In the genomic region with DNA sequence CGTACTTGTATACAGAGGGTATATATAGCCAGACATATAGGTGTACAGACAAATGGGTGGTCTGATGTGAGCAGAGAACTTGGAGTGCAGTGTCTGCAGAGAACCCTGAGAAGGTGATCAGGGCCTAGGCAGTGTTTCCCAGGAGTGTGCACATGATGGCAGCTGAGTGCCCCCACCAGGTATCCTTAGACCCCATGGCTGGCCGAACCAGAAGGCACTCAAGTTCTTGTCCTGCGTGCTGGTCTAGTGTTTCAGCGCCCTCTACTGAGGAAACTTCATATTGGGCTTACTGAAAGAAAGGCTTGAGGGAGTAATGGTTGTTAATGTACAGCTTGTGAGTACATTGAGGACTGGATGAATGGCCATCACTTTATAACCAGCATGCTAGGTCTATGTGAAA, we compare ENCODE assay signal across 8 mouse cellular contexts. TPM values are rescaled to one million over a fixed set of nuclear protein-coding genes. Genes with fewer than 3 reads are reported as not detected.
DNase-seq lines count a peak whose midpoint lies in the region; ATAC-seq and TF ChIP-seq lines count a peak whose summit lies in the region.

No protein-coding gene starts in this region.

- WGBS in stomach, postnatal 0 days = 22% methylated on average over 4 of the region's 4 CpGs

- H3K9ac ChIP-seq in MEL (ENCODE audit: control insufficient read depth, low read depth, low read length, poor library complexity, severe bottlenecking) = no peak overlapping the region
- H3K9ac ChIP-seq in stomach, postnatal 0 days (ENCODE audit: low read length) = no peak overlapping the region

- no peak for TF ChIP-seq POLR2A in MEL (IDR thresholded peaks at IDR 0.05; ENCODE audit: control insufficient read depth in 1 of 2, insufficient read depth in 1 of 2, low read depth in 1 of 2, low read length in 2 of 2, poor library complexity in 1 of 2)

- TF ChIP-seq EP300 in MEL (IDR thresholded peaks at IDR 0.05; ENCODE audit: low read depth in 1 of 2, low read length in 2 of 2) = no peak
- TF ChIP-seq EP300 in stomach, postnatal 0 days (optimal IDR thresholded peaks at IDR 0.05) = no peak

- no peak overlapping the region for H3K4me2 ChIP-seq in stomach, postnatal 0 days (replicated peaks; ENCODE audit: low read depth)

- no peak overlapping the region for H3K27ac ChIP-seq in MEL (ENCODE audit: control insufficient read depth, low read depth, low read length)
- H3K27ac ChIP-seq in stomach, postnatal 0 days (replicated peaks) = no peak overlapping the region

- H3K79me2 ChIP-seq in MEL (ENCODE audit: control insufficient read depth, insufficient read depth, low read length, poor library complexity) = peaks cover 25% of the 10 kb centered on the region

- TF ChIP-seq RAD21 in MEL (IDR thresholded peaks at IDR 0.05; ENCODE audit: low read depth, low read length) = peak; percentile 63

- H3K4me3 ChIP-seq in MEL (ENCODE audit: control insufficient read depth in 1 of 2, insufficient read depth in 1 of 2, low read depth in 2 of 2, low read length in 2 of 2) = no peak overlapping the region
- no peak overlapping the region for H3K4me3 ChIP-seq in stomach, postnatal 0 days (ENCODE audit: low read depth, low read length)

- H3K4me1 ChIP-seq in MEL (ENCODE audit: control insufficient read depth in 1 of 2, insufficient read depth in 2 of 2, low read length in 2 of 2) = peaks cover 15 to 17% of the 10 kb centered on the region in 2 experiments
- H3K4me1 ChIP-seq in stomach, postnatal 0 days (replicated peaks; ENCODE audit: control insufficient read depth, insufficient read depth) = no peaks in the 10 kb centered on the region

- no peaks in the 10 kb centered on the region for H3K27me3 ChIP-seq in MEL (ENCODE audit: control insufficient read depth in 1 of 2, insufficient read depth in 2 of 2, low read length in 2 of 2)
- H3K27me3 ChIP-seq in stomach, postnatal 0 days (ENCODE audit: control insufficient read depth, insufficient read depth, low read length) = no peaks in the 10 kb centered on the region

- H3K9me3 ChIP-seq in MEL (replicated peaks; ENCODE audit: insufficient read depth, low read length) = no peaks in the 10 kb centered on the region
- H3K9me3 ChIP-seq in stomach, postnatal 0 days (ENCODE audit: control insufficient read depth, low read length) = no peaks in the 10 kb centered on the region

- H3K36me3 ChIP-seq in MEL (ENCODE audit: control insufficient read depth in 1 of 2, insufficient read depth in 2 of 2, low read length in 2 of 2) = peaks cover 9 to 18% of the 10 kb centered on the region in 2 experiments
- no peaks in the 10 kb centered on the region; the same call in 1 of the 2 replicates for H3K36me3 ChIP-seq in stomach, postnatal 0 days (ENCODE audit: control insufficient read depth, insufficient read depth, low read length)

- TF ChIP-seq CTCF in MEL (IDR thresholded peaks at IDR 0.05 in 2 of 3, conservative IDR thresholded peaks at IDR 0.05 in 1 of 3; ENCODE audit: control insufficient read depth in 1 of 3, insufficient read depth in 1 of 3, low read depth in 2 of 3, low read length in 3 of 3, poor library complexity in 1 of 3, severe bottlenecking in 1 of 3) = peak; percentile 59 to 78 (median 66)
- peak; percentile 80 for TF ChIP-seq CTCF in stomach, postnatal 0 days (IDR thresholded peaks at IDR 0.05; ENCODE audit: low read depth)

- peak; percentile 84 for ATAC-seq in megakaryocyte, adult 5-6 weeks (ENCODE audit: poor library complexity, severe bottlenecking)
- ATAC-seq in stomach, postnatal 0 days (ENCODE audit: low FRiP score, low TSS enrichment) = 0 out of 2 replicates have a peak, but pooled peaks have one; percentile 32

- DNase-seq in layer of hippocampus, adult 9-10 months (ENCODE audit: low spot score) = peak; percentile 67
- no peak for DNase-seq in layer of hippocampus, adult 8-10 months (ENCODE audit: low spot score in 2 of 2)
- DNase-seq in MEL (ENCODE audit: low read depth, low spot score) = peak; percentile 78
- peak; percentile 75 to 84 for DNase-seq in cerebellum, postnatal 10 days
- peak; percentile 77 for DNase-seq in induced T-regulatory cell, adult 2 months (ENCODE audit: low read depth)
- peak; percentile 32 for DNase-seq in stomach, postnatal 0 days (ENCODE audit: low spot score)
- DNase-seq in heart, adult 11 months = no peak

TF ChIP-seq in MEL, 35 proteins besides CTCF, POLR2A, EP300 and RAD21:
- TF ChIP-seq POLR2AphosphoS5 (IDR thresholded peaks at IDR 0.05; ENCODE audit: borderline replicate concordance, low read depth, low read length) (no peak), NRF1 (IDR thresholded peaks at IDR 0.05; ENCODE audit: insufficient read depth, low read depth, low read length, poor library complexity, severe bottlenecking) (no peak), ZC3H11A (IDR thresholded peaks at IDR 0.05; ENCODE audit: low read depth, low read length) (peak; percentile 53), MYC (IDR thresholded peaks at IDR 0.05; ENCODE audit: low read depth, low read length) (no peak), SMC3 (IDR thresholded peaks at IDR 0.05; ENCODE audit: low read depth, low read length) (peak; percentile 62)

RNA-seq across cellular contexts. Expression of a gene that starts 8.7 kb away (rescaled TPM):
- 10 to 100 TPM; 25.2 to 29.4 (median 27.8) TPM for total RNA-seq in layer of hippocampus, adult 8-10 months (2022)
- 5.1 and 6.5 TPM in 2 replicates for total RNA-seq in MEL (2012; rRNA removed)
- polyA plus RNA-seq in MEL (2012; ENCODE audit: insufficient read depth in 1 of 2, insufficient read length in 2 of 2, low read depth in 1 of 2, low replicate concordance in 2 of 2, missing spikeins in 1 of 2) = 10 to 100 TPM in 1 of 2 experiments, not detected in 1; 13.7 TPM
- total RNA-seq in megakaryocyte, adult 5-6 weeks (2015) = 6.1 and 6.7 TPM in 2 replicates
- total RNA-seq in megakaryocyte, adult 5-6 weeks (2017) = 12.2 and 14.1 TPM in 2 replicates
- 4.4 and 4.9 TPM in 2 replicates for polyA plus RNA-seq in stomach, postnatal 0 days (2015; fragmentation: Nextera tagmentation; extraction: Ambion mirVana)

RNA-seq across cellular contexts. Expression of a gene that starts 9.0 kb away (rescaled TPM):
- 100 to 1,000 TPM in 1 of 4 experiments, 10 to 100 TPM in 3; 82.1 to 115 (median 87.7) TPM for total RNA-seq in layer of hippocampus, adult 8-10 months (2022)
- total RNA-seq in MEL (2012; rRNA removed) = 86.2 and 90.0 TPM in 2 replicates
- polyA plus RNA-seq in MEL (2012; ENCODE audit: insufficient read depth in 1 of 2, insufficient read length in 2 of 2, low read depth in 1 of 2, low replicate concordance in 2 of 2, missing spikeins in 1 of 2) = 100 to 1,000 TPM in 1 of 2 experiments, not detected in 1; 114 TPM
- total RNA-seq in megakaryocyte, adult 5-6 weeks (2015) = 74.6 and 102 TPM in 2 replicates
- 96.7 and 99.6 TPM in 2 replicates for total RNA-seq in megakaryocyte, adult 5-6 weeks (2017)
- polyA plus RNA-seq in stomach, postnatal 0 days (2015; fragmentation: Nextera tagmentation; extraction: Ambion mirVana) = 37.0 and 38.9 TPM in 2 replicates

RNA-seq across cellular contexts. Expression of a gene that starts 16.9 kb away (rescaled TPM):
- total RNA-seq in layer of hippocampus, adult 8-10 months (2022) = 100 to 1,000 TPM; 306 to 318 (median 311) TPM
- 28.1 and 33.0 TPM in 2 replicates for total RNA-seq in MEL (2012; rRNA removed)
- 10 to 100 TPM in 1 of 2 experiments, not detected in 1; 68.3 TPM for polyA plus RNA-seq in MEL (2012; ENCODE audit: insufficient read depth in 1 of 2, insufficient read length in 2 of 2, low read depth in 1 of 2, low replicate concordance in 2 of 2, missing spikeins in 1 of 2)
- 59.3 and 60.3 TPM in 2 replicates for total RNA-seq in megakaryocyte, adult 5-6 weeks (2015)
- 163 and 173 TPM in 2 replicates for total RNA-seq in megakaryocyte, adult 5-6 weeks (2017)
- polyA plus RNA-seq in stomach, postnatal 0 days (2015; fragmentation: Nextera tagmentation; extraction: Ambion mirVana) = 45.1 and 45.7 TPM in 2 replicates

RNA-seq across cellular contexts. Expression of a gene that starts 26.9 kb away (rescaled TPM):
- total RNA-seq in layer of hippocampus, adult 8-10 months (2022) = not detected
- total RNA-seq in MEL (2012; rRNA removed) = not detected in 2 replicates
- polyA plus RNA-seq in MEL (2012; ENCODE audit: insufficient read depth in 1 of 2, insufficient read length in 2 of 2, low read depth in 1 of 2, low replicate concordance in 2 of 2, missing spikeins in 1 of 2) = under 1 TPM in 1 of 2 experiments, not detected in 1; 0.11 TPM
- not detected in 2 replicates for total RNA-seq in megakaryocyte, adult 5-6 weeks (2015)
- total RNA-seq in megakaryocyte, adult 5-6 weeks (2017) = not detected in 2 replicates
- polyA plus RNA-seq in stomach, postnatal 0 days (2015; fragmentation: Nextera tagmentation; extraction: Ambion mirVana) = not detected in 2 replicates

RNA-seq across cellular contexts. Expression of a gene that starts 28.1 kb away (rescaled TPM):
- total RNA-seq in layer of hippocampus, adult 8-10 months (2022) = not detected
- total RNA-seq in MEL (2012; rRNA removed) = not detected in 2 replicates
- not detected for polyA plus RNA-seq in MEL (2012; ENCODE audit: insufficient read depth in 1 of 2, insufficient read length in 2 of 2, low read depth in 1 of 2, low replicate concordance in 2 of 2, missing spikeins in 1 of 2)
- total RNA-seq in megakaryocyte, adult 5-6 weeks (2015) = not detected in 2 replicates
- not detected in 2 replicates for total RNA-seq in megakaryocyte, adult 5-6 weeks (2017)
- polyA plus RNA-seq in stomach, postnatal 0 days (2015; fragmentation: Nextera tagmentation; extraction: Ambion mirVana) = not detected in 2 replicates

Comparison
In these comparisons a context has a peak if more than half of its experiments do, and no peak if none do; other contexts are left out.
1. DNase-seq: peak in layer of hippocampus, adult 9-10 months (single experiment), MEL (single experiment), cerebellum, postnatal 10 days (2 of 2), induced T-regulatory cell, adult 2 months (single experiment) and stomach, postnatal 0 days (single experiment); none in layer of hippocampus, adult 8-10 months (0 of 2) and heart, adult 11 months (single experiment).